Mouse (Mus musculus) frontal cortex, adult 2 months (tissue): ENCODE data around the gene Lrrc10. TPM values are rescaled to one million over a fixed set of nuclear protein-coding genes. Genes with fewer than 3 reads are reported as not detected.
"Not testable (repeated sequence)": the region's sequence is repeated elsewhere in the genome, so short reads cannot be mapped to it uniquely, and the experiment has no call there.

Experiments
- DNase-seq, 2 experiments: peaks; one replicate each; pipeline ENCODE4 v3.0.0; 2022; ENCODE audit warnings: low spot score in 1 of 2; ENCODE audit errors: extremely low spot score in 1 of 2
- polyA plus RNA-seq: library from polyadenylated mRNA; depleted of rRNA; stranded (reverse); fragments of >200 nt; gene quantifications from 2 replicates; pipeline ENCODE4 v1.2.3, GENCODE M21; 2012

The Lrrc10 gene
- polyA plus RNA-seq, 1 experiment, result not detected

GRCm38 (mm10) chr10:117042295-117042694 lies 2.8 kb upstream of the Lrrc10 start:
- no peak for DNase-seq

- not testable (repeated sequence) for DNase-seq
These were observed 1.5 kb upstream of the Lrrc10 start for GRCm38 (mm10) chr10:117043497-117044166.

- DNase-seq, result no peak
These were observed 4.1 kb downstream of the Lrrc10 start for GRCm38 (mm10) chr10:117049253-117049652.

GRCm38 (mm10) chr10:117049961-117050597 lies 4.9 kb downstream of the Lrrc10 start:
- no peak for DNase-seq

- no peak for DNase-seq
These were observed 10.5 kb downstream of the Lrrc10 start for GRCm38 (mm10) chr10:117055668-117056067.

GRCm38 (mm10) chr10:117062894-117063253 lies 17.7 kb downstream of the Lrrc10 start:
- no peak for DNase-seq

- DNase-seq, result peak; percentile 68 to 91
These were observed 18.3 kb downstream of the Lrrc10 start, which contains the start of gene Cct2 for GRCm38 (mm10) chr10:117063254-117064021. Gene Cct2 (minus strand): TSS chr10:117063814.

- DNase-seq, result no peak
These were observed 18.9 kb downstream of the Lrrc10 start for GRCm38 (mm10) chr10:117064076-117064475.

GRCm38 (mm10) chr10:117069109-117069508 lies 24.0 kb downstream of the Lrrc10 start:
- no peak for DNase-seq

GRCm38 (mm10) chr10:117072191-117072888 lies 27.2 kb downstream of the Lrrc10 start:
- DNase-seq, result no peak

GRCm38 (mm10) chr10:117073176-117073575 lies 28.0 kb downstream of the Lrrc10 start:
- DNase-seq, result no peak

- DNase-seq, result no peak
These were observed 33.1 kb downstream of the Lrrc10 start for GRCm38 (mm10) chr10:117078284-117078683.

- no peak for DNase-seq
These were observed 36.2 kb downstream of the Lrrc10 start for GRCm38 (mm10) chr10:117081326-117081725.

- DNase-seq, result no peak
These were observed 36.8 kb downstream of the Lrrc10 start for GRCm38 (mm10) chr10:117081914-117082359.

- DNase-seq, result no peak
These were observed 44.5 kb downstream of the Lrrc10 start for GRCm38 (mm10) chr10:117089628-117090027.

GRCm38 (mm10) chr10:117094504-117095329 lies 49.6 kb downstream of the Lrrc10 start:
- DNase-seq, result peak; percentile 19 to 33

- DNase-seq, result no peak
These were observed 51.0 kb downstream of the Lrrc10 start for GRCm38 (mm10) chr10:117096096-117096495.
